Mouse (Mus musculus) 3134 (cell line): ENCODE data around the gene Mst1r.

ENCODE experiments used
- DNase-seq: peaks from one replicate; pipeline ENCODE4 v3.0.0-alpha.2; 2011; ENCODE audit warnings: low spot score; ENCODE audit not compliant: insufficient read length; ENCODE audit errors: extremely low read depth

Mst1r gene

DNA sequence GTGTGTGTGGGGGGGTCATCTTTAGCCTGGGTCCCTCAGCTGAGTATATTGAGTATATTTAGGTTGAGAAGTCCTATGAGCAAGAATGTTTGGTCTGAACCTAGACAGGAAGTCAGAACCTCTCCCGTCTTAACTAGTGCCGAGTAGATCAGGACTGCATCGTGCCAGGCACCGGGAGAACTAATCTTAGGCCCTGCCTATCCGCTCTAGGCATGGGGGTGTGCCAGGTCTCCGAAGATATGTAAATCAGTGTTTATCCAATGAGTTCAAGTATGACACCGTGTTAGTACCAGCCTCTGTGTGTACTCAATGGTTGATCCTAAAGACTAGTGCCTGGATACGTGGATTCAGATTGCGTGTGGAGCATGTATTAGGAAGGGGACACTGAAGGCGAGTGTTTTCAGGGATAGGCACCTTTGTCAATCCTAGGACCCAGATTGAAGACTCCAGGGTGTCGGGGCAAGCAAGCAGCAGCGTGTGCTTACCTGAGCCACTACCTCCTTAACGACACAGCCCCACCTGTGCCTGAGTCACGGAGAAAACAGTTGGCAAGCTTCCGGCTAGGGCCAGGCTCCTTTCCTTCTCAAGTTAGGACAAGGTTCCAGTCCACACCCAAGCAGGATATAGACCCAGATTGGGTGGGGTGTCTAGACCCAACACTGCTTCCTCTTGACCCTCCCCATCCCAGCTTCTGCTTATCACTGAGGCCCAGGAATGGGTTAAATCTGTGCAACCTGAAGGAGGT lies 3.5 kb downstream of the Mst1r start:
- no peak for DNase-seq

DNA sequence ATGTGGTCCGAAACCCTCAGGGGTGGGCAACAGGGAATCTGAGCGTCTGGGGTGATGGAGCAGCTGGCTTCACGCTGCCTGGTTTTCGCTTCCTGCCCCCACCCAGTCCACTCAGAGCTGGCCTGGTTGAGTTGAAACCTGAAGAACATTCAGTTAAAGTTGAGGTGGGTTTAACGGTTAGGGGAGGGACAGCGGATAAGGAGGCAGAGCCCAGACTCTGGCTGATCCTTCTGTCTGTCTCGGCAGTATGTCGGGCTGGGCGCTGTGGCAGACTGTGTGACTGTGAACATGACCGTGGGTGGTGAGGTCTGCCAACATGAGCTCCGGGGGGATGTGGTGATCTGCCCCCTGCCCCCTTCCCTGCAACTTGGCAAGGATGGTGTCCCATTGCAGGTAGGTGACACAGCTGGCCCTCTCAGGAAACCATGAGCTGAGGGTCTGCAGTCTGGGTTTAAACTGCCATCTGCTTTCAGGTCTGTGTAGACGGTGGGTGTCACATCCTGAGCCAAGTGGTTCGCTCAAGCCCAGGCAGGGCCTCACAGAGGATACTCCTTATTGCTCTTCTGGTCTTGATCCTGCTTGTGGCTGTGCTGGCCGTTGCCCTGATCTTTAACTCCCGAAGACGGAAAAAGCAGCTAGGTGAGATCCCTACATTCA lies 8.2 kb downstream of the Mst1r start:
- no peak for DNase-seq

DNA sequence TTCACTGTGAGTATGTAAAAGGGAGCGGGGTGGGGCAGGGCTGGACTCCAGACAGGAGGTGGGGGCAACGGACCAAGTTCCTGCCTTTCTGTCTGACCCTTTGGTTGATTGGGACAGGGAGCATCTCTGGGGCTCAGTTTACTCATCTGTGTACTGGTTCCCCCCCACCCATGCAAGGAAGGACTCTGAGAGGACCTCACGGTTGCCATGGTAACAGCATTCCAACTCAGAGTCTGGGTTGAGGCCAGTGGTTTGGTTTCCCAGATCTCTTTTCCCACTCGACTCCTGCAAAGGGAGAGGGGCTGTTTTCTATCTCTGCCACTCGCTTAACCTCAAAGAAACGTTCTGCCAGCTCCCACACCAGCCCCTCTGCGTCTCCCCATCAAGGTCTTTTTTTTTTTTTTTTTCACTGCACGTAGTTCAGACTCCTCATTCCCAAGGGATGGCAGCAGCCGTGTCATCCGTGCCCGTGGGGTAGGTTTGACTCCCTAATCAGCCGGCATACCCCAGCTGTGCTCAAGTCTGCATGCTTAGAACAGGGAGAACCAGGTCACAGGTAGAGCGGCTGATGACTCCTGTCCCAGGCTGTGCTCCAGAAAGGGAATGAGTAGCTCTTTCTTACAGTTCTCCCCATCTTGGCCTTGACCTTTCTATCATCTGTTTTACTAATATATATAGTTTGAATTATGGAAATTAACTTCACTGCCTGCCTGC lies 11.4 kb downstream of the Mst1r start:
- DNase-seq, result peak; percentile 48

DNA sequence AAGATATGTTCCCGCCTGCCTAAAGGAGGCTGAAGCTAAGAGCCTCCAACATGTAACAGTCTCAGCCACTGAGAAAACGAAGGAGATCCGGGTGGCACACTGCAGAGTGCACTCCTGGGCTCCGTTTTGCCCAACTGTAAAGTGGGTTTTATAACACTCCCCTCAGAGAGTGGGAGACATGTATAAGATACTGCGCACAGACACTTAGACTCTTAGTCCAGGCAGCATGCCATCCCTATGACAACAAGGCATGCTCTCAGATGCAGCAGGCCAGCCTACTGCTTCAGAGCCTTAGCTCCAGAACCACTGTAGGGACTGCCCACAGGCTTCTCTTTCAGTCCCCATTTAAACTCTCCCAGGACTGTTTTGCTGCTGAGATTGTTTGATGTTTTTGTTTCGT lies 12.2 kb downstream of the Mst1r start:
- no peak for DNase-seq

GRCm38 (mm10) chr9:107919441-107919840 lies 12.8 kb downstream of the Mst1r start:
- no peak for DNase-seq

- no peak for DNase-seq
Measured at GRCm38 (mm10) chr9:107923021-107923420, 16.3 kb downstream of the Mst1r start.

- no peak for DNase-seq
Measured at GRCm38 (mm10) chr9:107923956-107924355, 17.3 kb downstream of the Mst1r start.

DNA sequence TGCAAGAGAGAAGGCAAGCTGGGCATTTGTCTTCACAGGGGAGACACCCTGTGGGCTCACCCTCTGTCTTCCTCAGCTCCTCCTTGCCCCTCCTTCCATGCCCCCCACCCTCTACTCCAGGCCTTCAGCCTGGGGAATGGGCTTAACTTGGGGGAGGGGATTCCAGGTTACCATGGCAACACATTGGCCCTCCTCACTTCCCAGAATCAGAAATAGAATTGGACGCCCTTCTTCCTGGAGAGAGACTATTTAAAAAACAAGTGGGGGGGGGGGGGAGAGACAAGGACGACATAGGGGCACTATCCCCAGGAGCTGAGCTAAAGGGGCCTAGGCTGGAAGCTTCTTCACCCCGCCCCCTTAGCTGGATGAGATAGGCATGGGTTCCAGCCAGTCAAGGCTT lies 18.6 kb downstream of the Mst1r start:
- no peak for DNase-seq

- no peak for DNase-seq
Measured at GRCm38 (mm10) chr9:107926920-107927420, 20.3 kb downstream of the Mst1r start.

GRCm38 (mm10) chr9:107927749-107928148 lies 21.1 kb downstream of the Mst1r start:
- no peak for DNase-seq

DNA sequence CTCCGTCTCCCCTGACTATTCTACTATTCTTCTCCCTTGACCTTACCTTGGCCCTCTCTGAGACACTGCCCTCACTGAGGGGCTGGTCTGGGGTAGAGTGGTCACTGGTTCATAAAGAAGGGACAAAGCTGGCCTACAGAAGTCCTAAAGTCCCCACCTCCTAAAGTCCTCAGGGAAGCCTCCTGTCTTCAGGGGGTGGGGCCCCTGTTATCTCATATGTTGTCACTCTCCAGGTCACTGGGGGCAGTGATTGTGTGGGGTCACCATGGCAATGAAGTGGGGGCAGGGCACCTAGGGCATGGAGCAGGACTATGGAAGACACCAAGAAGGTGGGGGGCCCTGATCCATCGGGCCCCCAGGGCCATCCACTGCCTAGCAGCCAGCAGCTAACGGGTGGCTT lies 21.5 kb downstream of the Mst1r start, which contains the start of gene Actl11:
Gene Actl11 (plus strand): TSS at position 301 of the 400 bp plus-strand sequence.
- DNase-seq, result no peak

- DNase-seq, result no peak
Measured at GRCm38 (mm10) chr9:107932221-107932620, 25.5 kb downstream of the Mst1r start.

GRCm38 (mm10) chr9:107934146-107934545 lies 27.5 kb downstream of the Mst1r start:
- DNase-seq, result no peak

DNA sequence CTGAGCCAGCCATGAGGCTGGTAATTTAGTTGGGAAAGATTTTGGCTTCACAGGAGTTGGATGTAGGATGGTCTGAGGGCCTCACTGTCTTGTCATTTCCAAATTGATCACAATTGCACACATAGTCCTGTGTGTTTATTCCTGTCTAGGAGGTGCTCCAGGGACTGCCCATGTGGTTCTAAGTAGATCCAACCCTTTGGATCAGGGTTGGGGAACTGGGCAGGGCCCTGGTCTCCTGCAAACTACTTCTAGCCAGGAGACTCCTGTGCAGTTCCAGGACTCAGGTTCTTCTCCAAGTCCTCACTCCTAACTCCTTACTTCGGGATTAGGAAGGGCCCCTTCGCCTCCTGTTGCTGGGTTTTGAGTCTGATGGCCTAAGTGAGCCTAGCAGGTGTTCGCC lies 28.7 kb downstream of the Mst1r start, which contains the start of gene Camkv:
Gene Camkv (plus strand): TSS at position 301 of the 400 bp plus-strand sequence.
- DNase-seq, result no peak

GRCm38 (mm10) chr9:107935790-107936214 lies 29.1 kb downstream of the Mst1r start:
- DNase-seq, result no peak

GRCm38 (mm10) chr9:107936215-107936822 lies 29.6 kb downstream of the Mst1r start:
- DNase-seq, result no peak

DNA sequence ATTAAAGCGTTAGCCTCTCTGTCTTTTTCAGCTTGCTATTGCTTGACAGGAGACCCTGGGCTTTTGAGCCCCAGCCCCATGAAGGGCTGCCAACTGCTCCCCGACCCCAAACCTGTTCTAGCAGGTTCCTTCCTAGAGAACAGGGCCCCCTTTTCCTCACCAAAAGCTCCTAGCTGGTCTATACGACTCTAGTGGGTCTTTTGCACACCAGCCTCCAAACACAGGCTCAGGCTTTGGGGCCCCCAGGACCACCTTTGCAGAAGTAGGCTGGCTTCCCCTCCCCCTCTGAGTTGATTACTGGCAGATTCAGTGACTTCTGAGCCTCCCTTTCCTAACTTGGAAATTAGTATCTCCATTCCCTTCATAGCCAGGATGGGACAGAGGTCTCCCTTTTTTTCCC lies 30.2 kb downstream of the Mst1r start:
- no peak for DNase-seq

DNA sequence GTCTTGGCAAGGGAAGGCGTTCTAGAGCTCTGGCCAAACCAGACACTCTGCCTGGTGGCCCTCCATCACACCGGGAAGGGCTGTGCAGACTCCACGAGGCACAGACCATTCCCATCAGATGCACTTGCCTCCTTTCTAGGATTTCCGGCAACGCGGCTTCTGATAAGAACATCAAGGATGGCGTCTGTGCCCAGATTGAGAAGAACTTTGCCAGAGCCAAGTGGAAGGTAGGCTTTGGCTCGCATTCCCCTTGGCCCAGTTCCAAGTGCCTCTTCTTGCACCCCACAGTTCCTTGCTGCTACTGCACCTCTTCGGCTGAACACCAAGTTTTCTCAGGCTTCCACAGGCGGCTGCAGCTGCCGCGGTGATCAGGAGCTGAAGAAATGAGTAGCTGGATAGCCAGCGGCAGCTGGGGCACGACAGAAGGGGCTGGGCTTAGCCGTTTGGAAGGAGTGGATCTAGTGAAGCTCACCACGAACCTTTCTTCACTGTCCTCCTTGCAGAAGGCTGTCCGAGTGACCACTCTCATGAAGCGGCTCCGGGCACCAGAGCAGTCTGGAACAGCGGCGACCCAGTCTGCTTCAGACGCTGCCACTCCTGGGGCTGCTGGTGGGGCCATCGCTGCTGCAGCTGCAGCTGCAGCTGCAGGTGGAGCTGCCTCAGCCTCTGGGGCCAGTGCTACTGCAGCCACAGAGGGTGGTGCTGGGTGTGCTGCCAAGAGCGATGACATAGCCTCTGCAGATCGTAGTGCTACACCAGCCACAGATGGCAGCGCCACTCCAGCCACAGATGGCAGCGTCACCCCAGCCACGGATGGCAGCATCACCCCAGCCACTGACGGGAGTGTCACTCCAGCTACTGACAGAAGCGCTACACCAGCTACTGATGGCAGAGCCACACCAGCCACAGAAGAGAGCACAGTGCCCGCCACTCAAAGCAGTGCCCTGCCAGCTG lies 40.8 kb downstream of the Mst1r start:
- DNase-seq, result peak; percentile 89

- DNase-seq, result no peak
Measured at GRCm38 (mm10) chr9:107949184-107949921, 42.7 kb downstream of the Mst1r start.
